In the genomic region with DNA sequence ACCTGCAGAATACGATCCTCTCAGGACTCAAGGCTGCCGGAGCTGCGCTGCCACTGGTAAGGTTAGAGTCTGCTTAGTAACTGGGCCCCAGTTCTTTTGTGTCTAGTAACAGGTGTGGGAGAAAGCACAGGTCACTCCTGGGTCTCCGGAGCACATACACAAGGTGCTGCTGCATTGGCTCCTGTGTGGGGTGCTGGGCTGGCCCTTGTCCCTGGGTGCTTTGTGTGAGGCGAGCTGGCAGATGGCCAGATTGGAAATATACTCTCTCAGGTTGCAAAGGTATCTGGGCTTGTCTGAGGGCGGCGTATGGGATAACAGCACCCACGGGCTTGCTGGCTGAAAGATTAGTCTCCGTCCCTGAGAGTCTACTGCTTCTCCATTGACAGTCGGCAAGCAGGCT, we compare ENCODE assay signal across 9 mouse cellular contexts. TPM values are rescaled to one million over a fixed set of nuclear protein-coding genes. Genes with fewer than 3 reads are reported as not detected.
DNase-seq lines count a peak whose midpoint lies in the region; ATAC-seq lines count a peak whose summit lies in the region.
"Had no signal": no experiment of that assay in that cellular context is flagged by ENCODE, and none has a peak within 500 bp of the region (broad histone marks: within the 10 kb centered on the region; RNA-seq: fewer than 3 reads in every experiment).

No protein-coding gene starts in this region.

- no peak overlapping the region for H3K4me3 ChIP-seq in kidney, embryonic 15.5 days (replicated peaks)
- no peak overlapping the region for H3K4me3 ChIP-seq in embryonic facial prominence, embryonic 10.5 days
- no peak overlapping the region for H3K4me3 ChIP-seq in intestine, embryonic 15.5 days (replicated peaks)

- no peaks in the 10 kb centered on the region for H3K27me3 ChIP-seq in kidney, embryonic 15.5 days
- H3K27me3 ChIP-seq in embryonic facial prominence, embryonic 10.5 days (replicated peaks; ENCODE audit: low read depth, poor library complexity, severe bottlenecking): no peaks in the 10 kb centered on the region
- no peaks in the 10 kb centered on the region for H3K27me3 ChIP-seq in intestine, embryonic 15.5 days (replicated peaks)

- H3K36me3 ChIP-seq in kidney, embryonic 15.5 days: no peaks in the 10 kb centered on the region
- H3K36me3 ChIP-seq in embryonic facial prominence, embryonic 10.5 days (replicated peaks): no peaks in the 10 kb centered on the region
- no peaks in the 10 kb centered on the region for H3K36me3 ChIP-seq in intestine, embryonic 15.5 days

- H3K27ac ChIP-seq in kidney, embryonic 15.5 days: no peak overlapping the region
- 0 out of 2 replicates have a peak overlapping the region, but pooled peaks have one; percentile 19 for H3K27ac ChIP-seq in embryonic facial prominence, embryonic 10.5 days (replicated peaks)
- 0 out of 2 replicates have a peak overlapping the region, but pooled peaks have one; percentile 22 for H3K27ac ChIP-seq in intestine, embryonic 15.5 days
- H3K27ac ChIP-seq: liver, embryonic 14.5 days had no signal

- H3K9ac ChIP-seq in kidney, embryonic 15.5 days: no peak overlapping the region
- no peak overlapping the region for H3K9ac ChIP-seq in intestine, embryonic 15.5 days
- H3K9ac ChIP-seq: liver, embryonic 14.5 days had no signal

- 77% methylated on average over 10 of the region's 10 CpGs for WGBS in kidney, embryonic 15.5 days
- WGBS in embryonic facial prominence, embryonic 10.5 days: 87% methylated on average over 10 of the region's 10 CpGs
- 70% methylated on average over 10 of the region's 10 CpGs for WGBS in intestine, embryonic 15.5 days

- H3K4me1 ChIP-seq in kidney, embryonic 15.5 days: peaks cover 19% of the 10 kb centered on the region; the same call in 1 of the 2 replicates
- H3K4me1 ChIP-seq in embryonic facial prominence, embryonic 10.5 days: peaks cover 14% of the 10 kb centered on the region
- peaks cover 8% of the 10 kb centered on the region; the same call in 1 of the 2 replicates for H3K4me1 ChIP-seq in intestine, embryonic 15.5 days (replicated peaks)

- H3K4me2 ChIP-seq in kidney, embryonic 15.5 days: no peak overlapping the region
- no peak overlapping the region for H3K4me2 ChIP-seq in intestine, embryonic 15.5 days (replicated peaks)

- peak; percentile 54 for DNase-seq in kidney, adult 11 months
- DNase-seq in embryonic facial prominence, embryonic 10.5 days (ENCODE audit: low spot score): no peak
- peak; percentile 13 for DNase-seq in skeletal muscle tissue, adult 2 months (ENCODE audit: low read depth, low spot score)
- DNase-seq in adrenal gland, postnatal 25 days: no peak
- DNase-seq in layer of hippocampus, adult 11-12 months (ENCODE audit: low spot score): no peak
- DNase-seq: right cerebral cortex, postnatal 14 days had no signal

- no peaks in the 10 kb centered on the region for H3K9me3 ChIP-seq in kidney, embryonic 15.5 days (replicated peaks)
- H3K9me3 ChIP-seq in embryonic facial prominence, embryonic 10.5 days: no peaks in the 10 kb centered on the region
- H3K9me3 ChIP-seq in intestine, embryonic 15.5 days: no peaks in the 10 kb centered on the region

- no peak for ATAC-seq in kidney, embryonic 15.5 days (replicated peaks; ENCODE audit: low FRiP score)
- peak; percentile 82 for ATAC-seq in intestine, embryonic 15.5 days

RNA-seq across cellular contexts. Expression of a gene that starts 27.5 kb away (rescaled TPM):
- 54.0 and 56.7 TPM in 2 replicates for polyA plus RNA-seq in kidney, embryonic 15.5 days (2015; fragmentation: Nextera tagmentation; extraction: Ambion mirVana)
- 8.2 and 10.7 TPM in 2 replicates for polyA plus RNA-seq in embryonic facial prominence, embryonic 10.5 days (2016; fragmentation: Nextera tagmentation; extraction: Ambion mirVana)
- polyA plus RNA-seq in intestine, embryonic 15.5 days (2015; fragmentation: Nextera tagmentation; extraction: Ambion mirVana): 64.7 and 71.9 TPM in 2 replicates
- total RNA-seq in adrenal gland, postnatal 25 days (2021): 39.5 and 47.2 TPM in 2 replicates

Comparison
In these comparisons a context has a peak if more than half of its experiments do, and no peak if none do; other contexts are left out.
1. DNase-seq: peak in kidney, adult 11 months (single experiment) and skeletal muscle tissue, adult 2 months (single experiment); none in embryonic facial prominence, embryonic 10.5 days (single experiment), adrenal gland, postnatal 25 days (single experiment) and layer of hippocampus, adult 11-12 months (single experiment).